Mouse (Mus musculus) effector memory CD4-positive, alpha-beta T cell, adult 5 months (primary cell): ENCODE results near the gene Zfp967. TPM values are rescaled to one million over a fixed set of nuclear protein-coding genes. Genes with fewer than 3 reads are reported as not detected.

ENCODE experiments used
- polyA plus RNA-seq: library from polyadenylated mRNA; unstranded; fragments of 100-300 nt; shearing (Covaris generic); gene quantifications from one replicate; pipeline ENCODE4 v1.2.1, GENCODE M21; 2017

Zfp967 gene
- not detected for polyA plus RNA-seq

GRCm38 (mm10) chr2:176520756-176521155 lies at the start of gene Zfp967:
Zfp967 (plus strand) TSS chr2:176521056.

GRCm38 (mm10) chr2:176486683-176487082 lies 34.2 kb upstream of the Zfp967 start, which contains the start of gene Gm14434:
Gm14434 (minus strand) TSS chr2:176486783.

Other genes with a start within 250 kb of the Zfp967 start
- not detected for gene Gm11009, start 201.6 kb upstream of the Zfp967 start, polyA plus RNA-seq
- gene Gm14435, start 97.5 kb upstream of the Zfp967 start, polyA plus RNA-seq, result 4.4 TPM
- gene Gm14434, start 34.3 kb upstream of the Zfp967 start, polyA plus RNA-seq, result 5.1 TPM
- 6.0 TPM for gene Gm14308, start 115.3 kb downstream of the Zfp967 start, polyA plus RNA-seq
- gene Zfp973, start 149.5 kb downstream of the Zfp967 start, polyA plus RNA-seq, result 3.5 TPM
- gene Gm14305, start 187.3 kb downstream of the Zfp967 start, polyA plus RNA-seq, result 5.7 TPM